Mouse (Mus musculus) liver, embryonic 14.5 days (tissue): ENCODE measurements around the gene Metap2. TPM values are rescaled to one million over a fixed set of nuclear protein-coding genes. Genes with fewer than 3 reads are reported as not detected.

ENCODE experiments used
- ATAC-seq: fragments of 200-750 bp; cut with Nextera tagmentation; 2 replicates; pipeline ENCODE4 v1.8.0; 2017; ENCODE audit warnings: moderate number of reproducible peaks, mild to moderate bottlenecking, moderate library complexity; ENCODE audit not compliant: insufficient read depth
- DNase-seq, 3 experiments: peaks; one replicate each; pipeline ENCODE4 v3.0.0-alpha.2; 2012 to 2013; ENCODE audit warnings: low read depth in 3 of 3, low spot score in 3 of 3
- H3K27ac ChIP-seq: fragments of 300-500 bp; sonication (generic); 2 replicates; pipeline ENCODE4 v1.5.1; 2014; ENCODE audit warnings: moderate library complexity, mild to moderate bottlenecking, control low read depth, inconsistent platforms
- H3K27me3 ChIP-seq: fragments of 300-500 bp; sonication (generic); 2 replicates; pipeline ENCODE4 v1.6.1; 2014; ENCODE audit warnings: mild to moderate bottlenecking, low read length, moderate library complexity; ENCODE audit not compliant: control insufficient read depth, insufficient read depth
- H3K36me3 ChIP-seq: fragments of 300-500 bp; sonication (generic); replicated peaks from 2 replicates; pipeline ENCODE4 v1.6.1; 2014; ENCODE audit warnings: low read depth; ENCODE audit not compliant: control insufficient read depth, insufficient read depth
- H3K4me1 ChIP-seq, 2 experiments: fragments of 200-500 bp in 1 of 2; fragments of 300-500 bp in 1 of 2; sonication (generic) in 1 of 2; replicated peaks; 2 replicates each; pipeline ENCODE4 v1.6.1; 2012 to 2014; ENCODE audit warnings: antibody characterized with exemption in 1 of 2, inconsistent platforms in 1 of 2, low read length in 1 of 2; ENCODE audit not compliant: control insufficient read depth in 2 of 2, insufficient read depth in 2 of 2
- H3K4me2 ChIP-seq: fragments of 300-500 bp; sonication (generic); 2 replicates; pipeline ENCODE4 v1.6.1; 2014; ENCODE audit warnings: low read depth, mild to moderate bottlenecking, control low read depth, moderate library complexity
- H3K4me3 ChIP-seq, 2 experiments: fragments of 200-500 bp in 1 of 2; fragments of 300-500 bp in 1 of 2; sonication (generic) in 1 of 2; 2 replicates each; pipeline ENCODE4 v1.5.1; 2012 to 2014; ENCODE audit warnings: low read depth in 2 of 2, low read length in 2 of 2, mild to moderate bottlenecking in 2 of 2, control low read depth in 1 of 2, inconsistent platforms in 1 of 2, moderate library complexity in 1 of 2; ENCODE audit not compliant: insufficient read depth in 1 of 2
- H3K9ac ChIP-seq: fragments of 300-500 bp; sonication (generic); replicated peaks from 2 replicates; pipeline ENCODE4 v1.6.1; 2014; ENCODE audit warnings: mild to moderate bottlenecking, control low read depth, moderate library complexity
- H3K9me3 ChIP-seq: fragments of 300-500 bp; sonication (generic); 2 replicates; pipeline ENCODE4 v1.6.1; 2016; ENCODE audit warnings: low read length, mixed read lengths; ENCODE audit not compliant: control insufficient read depth
- CTCF ChIP-seq: IDR thresholded peaks from 2 replicates; pipeline ENCODE4 v1.5.1; 2016; ENCODE audit warnings: antibody characterized with exemption, low read depth, control low read depth
- EP300 ChIP-seq: IDR thresholded peaks from 2 replicates; pipeline ENCODE4 v1.6.1; 2016; ENCODE audit warnings: antibody characterized with exemption, low read depth
- WGBS: fragments of 180-500 bp; shearing (Covaris S2); extraction: QIAGEN DNeasy Blood & Tissue Kit; methylation state at CpG from one replicate; pipeline ENCODE4 v1.1.7; 2014; ENCODE audit not compliant: insufficient replicate concordance; 5-methylcytosine and 5-hydroxymethylcytosine counted together
- polyA plus RNA-seq, 2 experiments: library from polyadenylated mRNA; depleted of rRNA in 1 of 2; stranded (reverse) in 1 of 2; unstranded in 1 of 2; fragments of >200 nt; fragmentation: Nextera tagmentation in 1 of 2; extraction: Ambion mirVana in 1 of 2; gene quantifications; 2 replicates each; pipeline versions ENCODE4 v1.2.1 to v1.2.3; 2012 to 2014

The Metap2 gene
- polyA plus RNA-seq, 2 experiments: 176 to 181 TPM

GRCm38 (mm10) chr10:93876772-93877171 lies 20.1 kb downstream of the Metap2 start:
- Histone ChIP-seq H3K27me3 (no peaks in the 10 kb centered on the region), H3K27ac (no peak overlapping the region), H3K9me3 (no peaks in the 10 kb centered on the region), H3K36me3 (peaks cover 78% of the 10 kb centered on the region), H3K9ac (no peak overlapping the region), H3K4me3 (no peak overlapping the region), H3K4me2 (no peak overlapping the region), H3K4me1 (no peaks in the 10 kb centered on the region; a peak in 1 of 4 replicates)
- TF ChIP-seq CTCF (no peak), EP300 (no peak)
- DNase-seq (no peak), ATAC-seq (no peak)
- 83% methylated on average over 1 of the region's 1 CpGs for WGBS

GRCm38 (mm10) chr10:93868886-93869285 lies 28.0 kb downstream of the Metap2 start:
- H3K36me3 ChIP-seq: peaks cover 95% of the 10 kb centered on the region
- WGBS: 77% methylated on average over 4 of the region's 4 CpGs

GRCm38 (mm10) chr10:93868401-93868800 lies 28.5 kb downstream of the Metap2 start:
- TF ChIP-seq EP300 (no peak), CTCF (no peak)
- Histone ChIP-seq H3K4me1 (no peaks in the 10 kb centered on the region), H3K36me3 (peaks cover 93% of the 10 kb centered on the region), H3K9ac (no peak overlapping the region), H3K27me3 (no peaks in the 10 kb centered on the region), H3K9me3 (no peaks in the 10 kb centered on the region), H3K4me3 (no peak overlapping the region), H3K27ac (no peak overlapping the region), H3K4me2 (no peak overlapping the region)
- ATAC-seq (no peak), DNase-seq (no peak)
- WGBS: 96% methylated on average over 7 of the region's 7 CpGs

More at GRCm38 (mm10) chr10:93868886-93869285, 28.0 kb downstream of the Metap2 start:
- Histone ChIP-seq H3K9me3 (no peaks in the 10 kb centered on the region), H3K27ac (no peak overlapping the region), H3K4me3 (no peak overlapping the region), H3K4me2 (no peak overlapping the region), H3K4me1 (no peaks in the 10 kb centered on the region; a peak in 1 of 4 replicates), H3K9ac (no peak overlapping the region), H3K27me3 (no peaks in the 10 kb centered on the region)
- ATAC-seq (no peak), DNase-seq (no peak)
- TF ChIP-seq CTCF: no peak
- TF ChIP-seq EP300: no peak

GRCm38 (mm10) chr10:93856095-93856494 lies 40.8 kb downstream of the Metap2 start:
- TF ChIP-seq EP300: no peak
- TF ChIP-seq CTCF: no peak

GRCm38 (mm10) chr10:93855126-93855525 lies 41.8 kb downstream of the Metap2 start:
- H3K36me3 ChIP-seq: peaks cover 13% of the 10 kb centered on the region
- H3K27ac ChIP-seq: no peak overlapping the region
- no peak for DNase-seq
- H3K9me3 ChIP-seq: no peaks in the 10 kb centered on the region
- ATAC-seq: no peak
- H3K27me3 ChIP-seq: no peaks in the 10 kb centered on the region
- no peak overlapping the region for H3K9ac ChIP-seq
- no peak overlapping the region for H3K4me2 ChIP-seq
- WGBS: 61% methylated on average over 9 of the region's 9 CpGs
- H3K4me1 ChIP-seq: no peaks in the 10 kb centered on the region
- no peak for TF ChIP-seq EP300
- H3K4me3 ChIP-seq: no peak overlapping the region

More at GRCm38 (mm10) chr10:93856095-93856494, 40.8 kb downstream of the Metap2 start:
- Histone ChIP-seq H3K4me2 (no peak overlapping the region), H3K27me3 (no peaks in the 10 kb centered on the region), H3K9me3 (no peaks in the 10 kb centered on the region), H3K36me3 (peaks cover 23% of the 10 kb centered on the region), H3K4me1 (no peaks in the 10 kb centered on the region), H3K9ac (no peak overlapping the region), H3K27ac (no peak overlapping the region), H3K4me3 (no peak overlapping the region)
- whole genome bisulfite sequencing: 87% methylated on average over 6 of the region's 6 CpGs
- DNase-seq: no peak
- no peak for ATAC-seq
